Mouse (Mus musculus): ENCODE measurements around the gene Sacm1l. TPM values are rescaled to one million over a fixed set of nuclear protein-coding genes. Genes with fewer than 3 reads are reported as not detected.
A peak's percentile ranks its signal among the peaks of the same experiment; 100 is the strongest.

The Sacm1l gene
- polyA plus RNA-seq, 1 experiment from 2014 or later = 51.2 TPM

DNA sequence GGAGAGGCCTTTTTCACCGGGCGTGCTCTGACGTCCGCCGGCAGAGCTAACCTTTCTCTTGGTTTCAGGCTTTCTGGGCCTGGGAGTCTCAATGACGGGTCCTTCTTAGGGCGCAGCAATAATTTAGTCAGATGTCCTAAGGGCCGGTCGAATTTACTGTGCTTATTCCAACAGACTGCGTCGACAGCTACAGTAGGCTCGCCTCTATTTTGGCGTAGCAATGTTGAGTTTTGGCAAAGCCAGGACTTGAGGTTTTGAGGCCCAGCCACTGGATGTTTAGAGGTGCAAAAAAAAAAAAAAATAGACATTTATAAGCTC lies 558 bp downstream of the Sacm1l start:
- H3K4me1 ChIP-seq (replicated peaks) = peaks cover 26% of the 10 kb centered on the region
- H3K9me3 ChIP-seq = no peaks in the 10 kb centered on the region
- H3K4me3 ChIP-seq = peak overlapping the region; percentile 96
- H3K9ac ChIP-seq = peak overlapping the region; percentile 85
- peak overlapping the region; percentile 59 for H3K4me2 ChIP-seq
- no peak for ATAC-seq (ENCODE audit: low FRiP score, low read depth)
- H3K36me3 ChIP-seq = no peaks in the 10 kb centered on the region
- WGBS = under 1% methylated on average over 13 of the region's 13 CpGs
- H3K27ac ChIP-seq (replicated peaks) = peak overlapping the region; percentile 92
- no peaks in the 10 kb centered on the region for H3K27me3 ChIP-seq

DNA sequence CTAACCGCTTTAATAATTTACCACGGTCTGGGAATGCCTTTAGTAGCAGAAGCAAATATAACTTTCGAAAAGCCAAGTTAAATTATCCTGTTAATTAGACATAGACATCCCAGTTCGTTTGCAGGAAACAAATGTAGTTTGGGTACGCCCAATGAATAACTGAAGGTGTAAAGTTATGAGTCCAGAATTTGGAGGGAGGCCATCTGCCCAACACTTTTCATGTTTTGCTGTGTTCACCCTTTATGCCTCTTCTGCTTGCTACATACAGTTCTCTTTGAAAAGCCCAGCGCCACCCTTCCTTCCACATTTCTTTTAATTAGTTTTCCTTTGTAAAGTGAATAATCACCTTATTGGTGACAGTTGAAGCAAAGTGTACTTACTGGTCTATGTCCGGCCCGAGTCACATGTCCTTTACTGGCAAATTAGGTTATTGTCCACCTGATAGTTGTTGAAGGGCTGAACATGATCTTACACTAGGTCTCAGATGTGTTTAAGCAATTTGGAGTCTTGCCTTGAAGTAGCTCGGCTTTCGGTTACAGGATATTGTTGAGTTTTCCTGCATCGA lies 1.1 kb downstream of the Sacm1l start:
- WGBS = 41% methylated on average over 11 of the region's 11 CpGs

DNA sequence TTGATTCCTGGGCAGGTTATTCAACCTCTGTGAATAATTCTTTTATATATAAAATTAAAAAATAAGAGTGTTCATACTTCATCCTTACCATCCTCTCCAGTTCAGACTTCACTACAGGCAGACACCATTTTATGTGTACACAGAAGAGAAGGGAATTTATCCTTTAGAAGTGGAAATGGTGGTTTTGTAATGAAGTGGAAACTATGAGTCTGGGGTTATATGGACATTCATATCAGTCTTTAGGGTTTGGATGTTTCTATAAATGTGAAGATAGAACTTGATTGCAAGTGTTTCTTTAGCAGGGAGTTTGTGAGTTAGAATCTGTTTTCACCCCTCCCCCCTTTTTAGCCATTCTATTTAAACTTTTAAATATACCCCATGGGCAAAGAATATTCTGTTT lies 1.7 kb downstream of the Sacm1l start:
- H3K4me3 ChIP-seq = peak overlapping the region; percentile 96
- H3K4me1 ChIP-seq (replicated peaks) = peaks cover 26% of the 10 kb centered on the region
- no peak overlapping the region for H3K27ac ChIP-seq (replicated peaks)
- H3K4me2 ChIP-seq = peak overlapping the region; percentile 59
- no peaks in the 10 kb centered on the region for H3K36me3 ChIP-seq
- peak overlapping the region; percentile 85; the same call in 1 of the 2 replicates for H3K9ac ChIP-seq
- ATAC-seq (ENCODE audit: low FRiP score, low read depth) = no peak
- no peaks in the 10 kb centered on the region for H3K27me3 ChIP-seq
- H3K9me3 ChIP-seq = no peaks in the 10 kb centered on the region

More for the DNA sequence above, 1.1 kb downstream of the Sacm1l start:
- H3K9ac ChIP-seq = peak overlapping the region; percentile 85
- H3K4me3 ChIP-seq = peak overlapping the region; percentile 96
- H3K36me3 ChIP-seq = no peaks in the 10 kb centered on the region
- no peak for ATAC-seq (ENCODE audit: low FRiP score, low read depth)
- peak overlapping the region; percentile 92 for H3K27ac ChIP-seq (replicated peaks)
- no peaks in the 10 kb centered on the region for H3K27me3 ChIP-seq
- H3K4me2 ChIP-seq = peak overlapping the region; percentile 59
- no peaks in the 10 kb centered on the region for H3K9me3 ChIP-seq
- peaks cover 26% of the 10 kb centered on the region for H3K4me1 ChIP-seq (replicated peaks)

DNA sequence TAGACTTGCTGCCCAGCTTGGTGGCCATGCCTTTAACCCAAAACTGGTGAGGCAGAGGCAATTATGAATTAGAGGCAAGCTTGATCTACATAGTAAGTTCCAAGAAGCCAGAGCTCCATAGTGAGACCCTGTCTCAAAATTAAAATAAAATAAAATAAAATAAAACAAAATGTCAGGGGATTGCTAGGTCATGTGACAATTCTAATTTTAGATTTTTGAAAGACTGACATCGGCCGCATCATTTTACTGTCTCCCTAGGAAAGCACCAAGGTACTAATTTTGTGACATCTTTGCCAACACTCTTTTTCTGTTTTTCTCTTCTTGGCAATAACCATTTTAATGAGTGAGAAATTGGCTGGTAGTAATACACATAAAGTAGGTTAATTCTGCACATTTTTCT lies 7.1 kb downstream of the Sacm1l start:
- Histone ChIP-seq H3K4me3 (no peak overlapping the region), H3K9me3 (no peaks in the 10 kb centered on the region), H3K36me3 (no peaks in the 10 kb centered on the region), H3K27me3 (no peaks in the 10 kb centered on the region), H3K27ac (replicated peaks) (no peak overlapping the region), H3K4me2 (no peak overlapping the region), H3K9ac (no peak overlapping the region), H3K4me1 (replicated peaks) (peaks cover 9% of the 10 kb centered on the region)
- 98% methylated on average over 2 of the region's 2 CpGs for WGBS
- ATAC-seq (ENCODE audit: low FRiP score, low read depth) = no peak

DNA sequence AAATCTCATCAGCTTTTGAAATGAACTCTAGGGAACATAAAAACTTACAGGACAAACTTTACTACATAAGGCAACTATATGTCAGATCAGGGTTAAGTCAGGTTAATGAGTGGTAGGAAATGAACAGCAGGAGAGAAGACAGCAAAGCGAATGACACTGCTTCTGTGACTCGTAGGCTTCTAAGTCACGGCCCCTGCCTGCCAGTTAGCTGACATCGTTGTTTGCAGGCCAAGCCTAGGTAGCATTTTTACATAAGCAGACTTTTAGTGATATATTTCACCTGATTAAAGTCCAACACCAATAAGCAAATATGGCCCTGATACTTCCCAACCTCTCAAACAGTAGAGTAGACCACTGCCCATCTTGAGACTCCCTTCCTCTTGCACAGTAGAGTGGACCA lies 8.6 kb downstream of the Sacm1l start:
- peaks cover 3% of the 10 kb centered on the region; the same call in 1 of the 2 replicates for H3K4me1 ChIP-seq (replicated peaks)
- 70% methylated on average over 4 of the region's 4 CpGs for WGBS
- H3K27ac ChIP-seq (replicated peaks) = no peak overlapping the region
- no peaks in the 10 kb centered on the region for H3K36me3 ChIP-seq
- H3K9ac ChIP-seq = no peak overlapping the region
- H3K4me3 ChIP-seq = no peak overlapping the region
- no peak for ATAC-seq (ENCODE audit: low FRiP score, low read depth)
- no peaks in the 10 kb centered on the region for H3K9me3 ChIP-seq
- no peaks in the 10 kb centered on the region for H3K27me3 ChIP-seq
- H3K4me2 ChIP-seq = no peak overlapping the region

DNA sequence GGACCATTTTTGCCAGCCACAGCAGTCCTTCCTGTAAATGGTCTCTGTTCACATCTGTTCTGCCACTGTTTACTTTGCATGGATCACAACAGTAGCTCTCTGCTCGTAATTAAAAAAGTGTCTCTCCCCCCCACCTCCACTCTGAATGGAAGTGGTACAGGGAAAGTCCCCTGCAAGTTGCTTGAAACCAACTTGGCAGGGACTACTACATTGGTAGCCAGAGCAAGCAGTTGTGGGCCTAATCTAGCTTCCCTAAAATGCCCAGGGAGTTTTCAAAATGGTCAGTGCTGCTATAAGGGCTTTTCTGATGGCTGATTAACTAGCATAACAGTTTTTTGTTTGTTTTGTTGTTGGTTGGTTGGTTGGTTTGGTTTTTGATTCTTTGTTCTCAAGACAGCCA lies 9.5 kb downstream of the Sacm1l start:
- ATAC-seq (ENCODE audit: low FRiP score, low read depth) = no peak
- H3K27me3 ChIP-seq = no peaks in the 10 kb centered on the region
- no peak overlapping the region for H3K9ac ChIP-seq
- H3K4me2 ChIP-seq = no peak overlapping the region
- H3K4me3 ChIP-seq = no peak overlapping the region
- no peaks in the 10 kb centered on the region for H3K36me3 ChIP-seq
- no peaks in the 10 kb centered on the region for H3K9me3 ChIP-seq
- WGBS = 41% methylated on average over 1 of the region's 1 CpGs
- no peak overlapping the region for H3K27ac ChIP-seq (replicated peaks)
- peaks cover 3% of the 10 kb centered on the region; the same call in 1 of the 2 replicates for H3K4me1 ChIP-seq (replicated peaks)

DNA sequence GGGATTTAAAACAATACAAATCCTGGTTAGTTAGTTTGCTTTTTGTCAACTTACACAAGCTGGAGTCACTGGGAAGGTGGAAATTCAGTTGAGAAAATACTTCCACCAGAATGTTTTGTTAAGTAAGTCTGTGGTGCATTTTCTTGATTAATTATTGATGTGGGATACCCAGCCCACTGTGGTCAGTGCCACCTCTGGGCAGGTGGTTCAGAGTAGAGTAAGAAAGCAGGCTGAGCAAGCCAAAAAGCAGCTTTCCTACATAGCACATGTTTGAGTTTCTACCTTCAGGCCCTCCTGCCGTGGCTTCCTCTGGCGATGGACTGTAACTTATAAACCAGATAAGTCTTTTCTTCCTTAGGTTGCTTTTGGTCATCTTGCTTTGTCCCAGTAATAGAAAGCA lies 10.3 kb downstream of the Sacm1l start:
- H3K4me1 ChIP-seq (replicated peaks) = peaks cover 3% of the 10 kb centered on the region; the same call in 1 of the 2 replicates
- no peak overlapping the region for H3K4me3 ChIP-seq
- no peaks in the 10 kb centered on the region for H3K9me3 ChIP-seq
- no peaks in the 10 kb centered on the region for H3K27me3 ChIP-seq
- ATAC-seq (ENCODE audit: low FRiP score, low read depth) = no peak
- no peak overlapping the region for H3K27ac ChIP-seq (replicated peaks)
- 89% methylated on average over 2 of the region's 2 CpGs for WGBS
- no peak overlapping the region for H3K4me2 ChIP-seq
- no peaks in the 10 kb centered on the region for H3K36me3 ChIP-seq
- H3K9ac ChIP-seq = no peak overlapping the region

DNA sequence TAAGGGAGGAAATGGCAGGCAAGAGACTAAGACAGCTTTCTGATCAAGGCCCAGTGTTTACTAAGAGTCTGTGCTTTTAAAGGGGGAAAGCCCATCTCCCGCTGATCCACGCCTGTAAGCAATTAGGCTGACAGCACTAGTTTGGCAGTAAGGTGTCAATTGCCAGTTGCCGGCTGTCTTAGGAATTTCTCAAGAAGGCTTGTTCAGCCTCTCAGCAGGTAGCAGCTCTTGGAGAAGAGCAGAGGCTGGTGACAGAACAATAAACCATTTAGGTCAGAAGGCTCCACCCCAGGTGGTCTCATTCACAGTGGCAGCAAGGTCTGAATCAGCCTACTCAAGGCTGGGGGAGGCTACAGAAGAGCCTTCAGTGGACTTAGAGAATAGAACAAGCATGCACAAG lies 25.0 kb downstream of the Sacm1l start:
- WGBS = 17% methylated on average over 3 of the region's 3 CpGs
- H3K4me2 ChIP-seq = no peak overlapping the region
- ATAC-seq (ENCODE audit: low FRiP score, low read depth) = no peak
- H3K27me3 ChIP-seq = no peaks in the 10 kb centered on the region
- H3K4me3 ChIP-seq = no peak overlapping the region
- peaks cover 64% of the 10 kb centered on the region for H3K36me3 ChIP-seq
- no peak overlapping the region for H3K9ac ChIP-seq
- no peaks in the 10 kb centered on the region for H3K4me1 ChIP-seq (replicated peaks)
- H3K27ac ChIP-seq (replicated peaks) = no peak overlapping the region
- no peaks in the 10 kb centered on the region for H3K9me3 ChIP-seq

DNA sequence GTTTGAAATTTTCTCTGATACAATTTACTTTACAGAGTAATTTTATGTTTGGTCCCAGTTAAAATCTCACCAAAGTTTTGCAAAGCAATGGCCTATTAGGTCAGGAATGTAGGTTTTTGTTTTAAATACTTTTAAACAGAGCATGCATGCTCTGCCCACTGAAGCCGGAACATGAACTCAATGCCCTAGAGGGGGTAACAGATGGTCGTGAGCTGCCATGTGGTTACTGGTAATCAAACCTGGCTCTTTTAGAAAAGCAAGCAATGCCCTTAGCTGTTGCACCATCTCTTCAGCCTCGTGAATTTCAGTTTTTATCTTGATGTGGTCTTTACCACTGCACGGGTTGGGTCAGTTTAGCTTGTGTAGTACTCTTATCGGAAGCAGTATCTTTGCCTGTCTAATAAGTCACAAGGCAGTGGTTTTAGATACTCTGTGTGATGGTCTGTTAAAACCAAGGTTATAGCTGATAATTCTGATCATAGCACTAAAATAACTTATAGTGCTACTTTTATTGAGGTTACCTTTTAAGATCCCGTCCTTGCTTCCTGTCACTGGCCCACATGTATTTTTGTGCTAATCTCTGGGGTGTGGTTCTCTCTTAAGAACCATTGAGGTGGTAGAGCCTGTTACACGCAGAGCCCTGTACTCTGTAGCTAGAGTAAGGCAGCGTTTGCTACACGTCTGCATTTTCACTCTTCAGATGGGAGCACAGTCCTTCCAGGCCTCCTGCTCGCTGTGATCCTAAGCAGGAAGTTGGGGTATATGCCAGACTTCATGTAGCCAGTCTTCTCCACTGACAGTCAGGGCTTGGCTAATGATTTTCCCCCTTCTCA lies 48.0 kb downstream of the Sacm1l start:
- Histone ChIP-seq H3K4me1 (replicated peaks) (no peaks in the 10 kb centered on the region), H3K4me2 (no peak overlapping the region), H3K27me3 (no peaks in the 10 kb centered on the region), H3K4me3 (no peak overlapping the region), H3K27ac (replicated peaks) (no peak overlapping the region), H3K9me3 (no peaks in the 10 kb centered on the region), H3K36me3 (peaks cover 41% of the 10 kb centered on the region), H3K9ac (no peak overlapping the region)
- WGBS = 81% methylated on average over 10 of the region's 10 CpGs
- ATAC-seq (ENCODE audit: low FRiP score, low read depth) = no peak

DNA sequence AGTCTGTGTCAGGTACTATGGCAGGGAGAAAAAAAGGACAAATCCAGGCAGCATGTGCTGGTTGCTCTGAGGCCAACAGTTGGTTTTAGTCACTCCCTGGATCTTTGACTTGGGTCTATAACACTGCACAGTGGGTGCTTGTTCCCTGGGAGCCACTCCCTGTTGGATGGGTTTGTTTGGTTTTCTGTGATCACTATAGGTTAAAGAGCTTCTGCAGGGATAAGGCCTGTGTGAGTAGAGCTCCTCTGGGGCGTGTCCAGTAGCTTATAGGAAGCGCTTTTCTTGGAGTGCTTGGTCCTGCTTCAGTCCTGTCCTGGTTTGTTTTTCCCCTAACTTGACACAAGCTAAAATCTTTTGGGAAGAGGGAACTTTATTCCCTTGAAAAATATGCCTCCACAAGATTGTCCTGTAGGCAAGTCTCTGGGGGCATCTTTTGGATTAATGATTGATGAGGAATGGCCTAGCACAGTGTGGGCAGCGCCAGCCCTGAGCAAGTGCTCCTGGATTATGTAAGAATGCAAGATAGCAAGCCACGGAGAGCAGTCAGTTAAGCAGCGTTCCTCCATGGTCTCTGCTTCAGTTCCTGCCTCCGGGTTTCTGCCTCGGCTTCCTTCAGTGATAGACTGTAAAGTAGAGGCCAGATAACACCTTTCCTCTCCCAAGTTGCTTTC lies 59.8 kb downstream of the Sacm1l start:
- Histone ChIP-seq H3K9ac (no peak overlapping the region), H3K9me3 (no peaks in the 10 kb centered on the region), H3K27me3 (no peaks in the 10 kb centered on the region), H3K36me3 (peaks cover 35% of the 10 kb centered on the region), H3K4me1 (replicated peaks) (no peaks in the 10 kb centered on the region), H3K27ac (replicated peaks) (no peak overlapping the region), H3K4me2 (no peak overlapping the region), H3K4me3 (no peak overlapping the region)
- ATAC-seq (ENCODE audit: low FRiP score, low read depth) = no peak
- WGBS = 85% methylated on average over 7 of the region's 7 CpGs

DNA sequence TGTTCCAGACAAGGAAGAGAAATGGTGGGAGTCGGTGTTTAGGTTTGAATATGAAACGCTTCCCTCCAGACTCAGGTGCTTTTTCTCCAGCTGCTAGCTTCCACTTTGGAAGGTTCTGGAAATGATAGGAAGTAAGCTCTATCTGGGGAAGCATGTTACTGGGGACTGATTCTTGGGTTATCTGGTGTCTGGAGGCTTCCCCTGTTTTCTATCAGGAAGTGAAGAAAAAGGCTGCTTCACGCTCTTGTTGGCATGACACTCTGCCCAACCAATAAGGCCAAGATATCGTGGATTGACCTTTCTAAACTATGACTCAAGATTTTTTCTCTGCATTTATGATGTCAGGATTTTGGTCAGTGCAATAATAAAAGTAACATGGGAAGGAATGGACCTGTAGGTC lies 65.6 kb downstream of the Sacm1l start:
- Histone ChIP-seq H3K4me1 (replicated peaks) (no peaks in the 10 kb centered on the region), H3K36me3 (peaks cover 12% of the 10 kb centered on the region), H3K27ac (replicated peaks) (no peak overlapping the region), H3K27me3 (no peaks in the 10 kb centered on the region), H3K9me3 (no peaks in the 10 kb centered on the region), H3K9ac (no peak overlapping the region), H3K4me3 (no peak overlapping the region), H3K4me2 (no peak overlapping the region)
- WGBS = 95% methylated on average over 4 of the region's 4 CpGs
- no peak for ATAC-seq (ENCODE audit: low FRiP score, low read depth)

DNA sequence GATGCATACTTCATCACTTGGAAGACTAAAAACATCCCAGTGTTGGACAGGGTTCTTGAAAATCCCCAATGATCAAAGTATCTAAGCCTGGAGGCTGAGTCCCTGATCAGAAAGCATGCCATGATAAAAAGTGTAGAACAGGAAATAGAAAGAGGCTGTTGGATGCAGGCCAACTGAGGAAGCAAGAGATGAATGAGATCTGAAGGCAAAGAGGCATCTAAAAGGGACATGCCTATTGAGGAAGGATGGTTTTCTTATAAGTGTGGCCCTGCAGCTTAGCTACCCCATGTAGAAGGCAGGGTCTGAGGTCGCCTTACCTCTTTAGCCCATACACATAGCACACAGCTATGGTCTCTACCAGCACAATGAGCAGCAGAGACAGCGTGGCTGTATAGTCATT lies 67.4 kb downstream of the Sacm1l start:
- H3K4me3 ChIP-seq = no peak overlapping the region
- H3K4me2 ChIP-seq = no peak overlapping the region
- no peaks in the 10 kb centered on the region for H3K9me3 ChIP-seq
- WGBS = 94% methylated on average over 2 of the region's 2 CpGs
- H3K36me3 ChIP-seq = peaks cover 9% of the 10 kb centered on the region
- no peaks in the 10 kb centered on the region for H3K27me3 ChIP-seq
- H3K27ac ChIP-seq (replicated peaks) = no peak overlapping the region
- no peaks in the 10 kb centered on the region for H3K4me1 ChIP-seq (replicated peaks)
- 0 out of 2 replicates have a peak, but pooled peaks have one; percentile 38 for ATAC-seq (ENCODE audit: low FRiP score, low read depth)
- H3K9ac ChIP-seq = no peak overlapping the region

Data from hindbrain, embryonic 15.5 days (tissue).